Mouse (Mus musculus): Measurements from ENCODE around the gene Scube3.
"Not testable (repeated sequence)": the region's sequence is repeated elsewhere in the genome, so short reads cannot be mapped to it uniquely, and the experiment has no call there.

Scube3 gene

GRCm38 (mm10) chr17:28217721-28218649 is 76.0 kb downstream of the Scube3 start:
- DNase-seq (ENCODE audit: low read depth, low spot score) = no peak

GRCm38 (mm10) chr17:28222463-28222862 is 80.5 kb downstream of the Scube3 start:
- DNase-seq (ENCODE audit: low read depth, low spot score) = not testable (repeated sequence)

- peak; percentile 39 for DNase-seq (ENCODE audit: low read depth, low spot score)
Measured at GRCm38 (mm10) chr17:28223561-28224391, 81.8 kb downstream of the Scube3 start.

All from brain, embryonic 18.5 days (tissue).